Mouse (Mus musculus) G1E (cell line): ENCODE results near the gene Rab15. TPM values are rescaled to one million over a fixed set of nuclear protein-coding genes. Genes with fewer than 3 reads are reported as not detected.
"Not testable (repeated sequence)": the region's sequence is repeated elsewhere in the genome, so short reads cannot be mapped to it uniquely, and the experiment has no call there.

Experiments
- ATAC-seq: 2 replicates; pipeline ENCODE4 v1.8.0; 2016; ENCODE audit warnings: mild to moderate bottlenecking; ENCODE audit not compliant: insufficient number of reproducible peaks, poor library complexity, low FRiP score, severe bottlenecking; ENCODE audit errors: extremely low read depth
- DNase-seq: peaks from one replicate; pipeline ENCODE4 v3.0.0; 2012; ENCODE audit warnings: low spot score
- H3K27me3 ChIP-seq: 2 replicates; pipeline ENCODE4 v1.6.1; 2012; ENCODE audit warnings: mild to moderate bottlenecking, low read length, inconsistent platforms; ENCODE audit not compliant: insufficient read depth
- H3K36me3 ChIP-seq: replicated peaks from 2 replicates; pipeline ENCODE3; 2012; ENCODE audit warnings: mild to moderate bottlenecking, inconsistent platforms
- H3K4me1 ChIP-seq: 2 replicates; pipeline ENCODE4 v1.6.1; 2012; ENCODE audit warnings: low read depth, low read length, inconsistent platforms, mixed read lengths; ENCODE audit not compliant: insufficient read depth
- H3K4me3 ChIP-seq: 2 replicates; pipeline ENCODE4 v1.5.1; 2012; ENCODE audit warnings: low read depth, mild to moderate bottlenecking, inconsistent platforms, low read length, moderate library complexity, mixed read lengths
- H3K9me3 ChIP-seq: replicated peaks from 2 replicates; pipeline ENCODE4 v1.6.1; 2012; ENCODE audit warnings: inconsistent platforms
- CTCF ChIP-seq: IDR thresholded peaks from 2 replicates; pipeline ENCODE4 v1.5.1; 2012; ENCODE audit warnings: low read depth, low read length, inconsistent platforms, mixed read lengths
- GATA1 ChIP-seq: IDR thresholded peaks from 2 replicates; pipeline ENCODE4 v1.6.1; 2012; ENCODE audit warnings: borderline replicate concordance, low read length, inconsistent platforms, mixed read lengths
- GATA2 ChIP-seq: IDR thresholded peaks from 2 replicates; pipeline ENCODE4 v1.6.1; 2012; ENCODE audit warnings: low read depth, low read length, inconsistent platforms, borderline replicate concordance
- POLR2AphosphoS5 ChIP-seq: IDR thresholded peaks from 2 replicates; pipeline ENCODE4 v1.6.1; 2012; ENCODE audit warnings: low read depth, low read length, inconsistent platforms; ENCODE audit not compliant: insufficient replicate concordance
- TAL1 ChIP-seq: conservative IDR thresholded peaks from 2 replicates; pipeline ENCODE4 v1.6.1; 2012; ENCODE audit warnings: low read depth, low read length, inconsistent platforms, mixed read lengths
- polyA plus RNA-seq: library from polyadenylated mRNA; stranded (reverse); fragments of >175 nt; gene quantifications from 2 replicates; pipeline ENCODE4 v1.2.3, GENCODE M21; 2012
- total RNA-seq, 2 experiments: library from RNA; stranded (forward) in 1 of 2; stranded (reverse) in 1 of 2; fragments of 200-1000 nt in 1 of 2; fragments of >200 nt in 1 of 2; fragmentation: Nextera tagmentation in 1 of 2; gene quantifications; 2 replicates each; pipeline ENCODE4 v1.2.3; 2014 to 2017

Gene Rab15
- total and polyA plus RNA-seq, 3 experiments = 0.44 TPM; not detected in 2

DNA sequence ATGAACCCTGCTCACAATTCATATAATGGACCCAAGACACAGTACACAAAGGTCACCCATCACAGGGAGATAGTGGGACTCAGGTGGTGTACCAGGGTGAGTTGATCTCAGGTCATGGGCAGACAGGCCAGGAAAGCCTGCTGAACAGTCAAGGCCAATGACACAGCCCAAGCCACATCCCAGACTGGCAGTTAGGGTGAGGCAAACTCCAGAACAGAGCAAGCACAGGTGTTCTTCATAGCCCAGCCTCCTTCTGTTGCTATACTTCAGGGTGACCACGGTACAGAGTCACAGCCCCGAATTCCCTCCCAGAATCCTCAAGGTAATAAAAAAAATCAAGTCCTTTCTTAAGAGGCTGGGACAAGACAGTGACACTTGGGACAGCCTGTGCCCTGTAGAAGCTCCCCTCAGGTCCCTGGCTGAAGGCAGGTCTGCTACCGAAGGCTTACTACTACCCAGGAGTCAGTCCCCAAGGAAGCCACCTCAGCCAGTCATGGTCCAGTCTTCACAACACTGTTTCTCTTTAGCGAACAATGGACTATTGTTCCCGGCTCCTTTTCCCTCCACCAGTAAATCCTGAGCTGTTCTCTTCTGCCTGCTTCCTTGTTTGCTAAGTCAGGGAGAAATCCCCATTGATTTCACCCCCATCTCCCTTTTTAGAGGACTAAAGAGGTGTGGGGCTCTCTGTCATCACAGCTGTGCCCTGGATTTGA lies 24.5 kb downstream of the Rab15 start:
- H3K4me1 ChIP-seq = peaks cover 16% of the 10 kb centered on the region
- ATAC-seq (no peak), DNase-seq (no peak)
- no peaks in the 10 kb centered on the region for H3K9me3 ChIP-seq
- peaks cover 92% of the 10 kb centered on the region for H3K27me3 ChIP-seq
- TF ChIP-seq GATA2 (no peak), CTCF (no peak), TAL1 (no peak), GATA1 (no peak), POLR2AphosphoS5 (no peak)
- H3K4me3 ChIP-seq = no peak overlapping the region
- no peaks in the 10 kb centered on the region for H3K36me3 ChIP-seq

DNA sequence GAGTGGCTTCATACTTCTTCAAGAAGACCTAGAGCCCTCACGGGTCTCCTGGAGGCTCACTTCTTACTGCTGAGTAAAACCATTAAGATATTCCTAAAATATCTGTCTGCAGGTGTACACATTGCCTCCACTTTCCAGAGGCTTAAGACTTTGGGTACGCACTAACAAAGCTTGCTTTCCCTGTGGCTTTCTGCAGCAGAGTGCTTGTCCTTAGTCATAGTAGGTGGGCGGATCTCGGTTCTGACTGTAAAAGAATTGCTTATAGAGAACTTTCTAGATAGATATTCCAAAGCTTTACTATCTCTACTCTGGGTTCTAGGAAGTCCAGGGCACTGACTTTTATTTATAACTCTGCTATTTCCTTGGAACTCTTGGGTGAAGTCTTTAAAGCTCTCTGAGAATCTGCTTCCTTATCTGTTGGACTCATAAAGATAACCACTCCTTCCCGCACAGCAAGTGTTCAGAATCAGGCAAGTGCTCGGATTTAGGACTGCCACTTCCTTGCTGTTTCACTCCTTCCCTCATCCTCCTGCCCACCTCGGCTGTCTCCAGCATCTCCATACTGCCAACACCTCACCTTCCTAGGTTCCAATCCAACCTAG lies 25.7 kb downstream of the Rab15 start:
- no peak for TF ChIP-seq CTCF
- no peak for TF ChIP-seq TAL1
- TF ChIP-seq GATA2 = no peak
- no peak for TF ChIP-seq GATA1
- TF ChIP-seq POLR2AphosphoS5 = no peak
- no peak for DNase-seq
- Histone ChIP-seq H3K27me3 (peaks cover 92% of the 10 kb centered on the region), H3K4me3 (no peak overlapping the region), H3K36me3 (no peaks in the 10 kb centered on the region), H3K4me1 (peaks cover 16% of the 10 kb centered on the region), H3K9me3 (no peaks in the 10 kb centered on the region)
- ATAC-seq = no peak

DNA sequence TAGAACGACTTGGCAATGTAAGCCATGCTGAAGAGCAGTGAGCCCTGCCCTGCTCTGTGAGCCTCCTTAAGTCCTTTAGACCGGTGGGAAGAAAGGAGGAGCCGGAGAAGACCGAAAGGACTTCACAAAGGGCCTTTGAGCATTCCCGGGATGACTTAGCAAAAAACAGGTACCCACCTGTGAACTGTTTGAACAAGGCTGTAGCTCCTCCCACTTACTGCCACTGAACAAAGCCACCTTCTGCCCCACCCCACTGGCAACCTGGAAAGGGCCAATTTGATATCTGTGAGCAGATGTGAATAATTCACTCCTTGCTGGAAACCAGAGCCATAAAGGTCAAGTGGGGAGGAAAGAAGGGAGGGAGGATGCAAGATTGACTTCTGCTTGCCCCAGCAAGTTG lies 27.4 kb downstream of the Rab15 start, which contains the start of gene Gpx2:
TSS of gene Gpx2 (minus strand) at position 205 of the 400 bp plus-strand sequence.
- DNase-seq (no peak), ATAC-seq (no peak)
- no peaks in the 10 kb centered on the region for H3K9me3 ChIP-seq
- H3K36me3 ChIP-seq = no peaks in the 10 kb centered on the region
- no peak for TF ChIP-seq POLR2AphosphoS5
- no peak for TF ChIP-seq GATA1
- TF ChIP-seq CTCF = no peak
- no peak for TF ChIP-seq GATA2
- no peak for TF ChIP-seq TAL1
- no peak within 1 kb of the TSS for H3K4me3 ChIP-seq
- H3K27me3 ChIP-seq = peaks cover 92% of the 10 kb centered on the region
- peaks cover 16% of the 10 kb centered on the region for H3K4me1 ChIP-seq

DNA sequence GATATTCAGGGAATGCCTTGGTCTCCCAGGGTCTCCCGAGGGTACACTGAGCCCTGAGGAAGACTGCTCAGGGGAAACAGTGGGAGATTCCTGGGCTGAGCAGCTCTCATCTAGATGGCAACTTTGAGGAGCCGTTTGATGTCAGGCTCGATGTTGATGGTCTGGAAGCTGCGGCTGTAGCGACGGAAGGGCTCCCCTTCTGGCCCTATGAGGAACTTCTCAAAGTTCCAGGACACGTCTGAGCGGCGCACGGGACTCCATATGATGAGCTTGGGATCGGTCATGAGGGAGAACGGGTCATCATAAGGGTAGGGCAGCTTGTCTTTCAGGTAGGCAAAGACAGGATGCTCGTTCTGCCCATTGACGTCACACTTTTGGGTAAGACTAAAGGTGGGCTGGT lies 30.2 kb downstream of the Rab15 start:
- not testable (repeated sequence) for H3K9me3 ChIP-seq, ATAC-seq

DNA sequence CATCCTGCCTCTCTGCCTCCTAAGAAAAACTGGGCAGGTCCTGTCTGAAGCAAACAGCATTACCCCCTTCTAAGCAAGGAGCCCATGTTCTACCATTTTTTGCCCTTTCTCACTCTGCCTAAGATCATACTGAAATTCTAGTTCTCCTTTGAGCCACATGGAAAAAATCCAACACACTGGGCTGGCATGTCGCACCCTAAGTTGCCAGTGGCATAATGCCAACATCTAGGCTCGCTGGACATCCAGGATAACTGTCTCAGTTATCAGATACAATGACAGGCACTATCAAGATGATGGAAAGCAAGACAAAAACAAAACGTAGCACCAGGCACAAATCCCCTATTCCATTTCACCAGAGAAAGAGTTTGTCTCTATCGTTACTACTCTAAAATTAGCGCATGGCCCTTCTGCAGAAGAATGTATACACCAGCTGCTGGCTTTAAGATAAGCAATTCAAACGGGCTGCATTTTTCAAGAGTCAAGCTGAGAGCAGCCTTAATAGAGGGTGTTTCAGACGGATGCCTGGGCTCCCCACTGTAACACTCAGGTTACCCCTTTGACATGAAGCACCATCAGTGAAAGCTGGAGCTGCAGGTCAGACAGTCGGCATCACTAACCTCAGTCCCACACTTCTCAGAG lies 32.1 kb downstream of the Rab15 start:
- H3K36me3 ChIP-seq = no peaks in the 10 kb centered on the region
- no peaks in the 10 kb centered on the region for H3K9me3 ChIP-seq
- no peak for ATAC-seq
- TF ChIP-seq GATA1 (no peak), GATA2 (no peak), CTCF (no peak), TAL1 (no peak), POLR2AphosphoS5 (no peak)
- no peak for DNase-seq
- no peaks in the 10 kb centered on the region; the same call in 1 of the 2 replicates for H3K4me1 ChIP-seq
- no peak overlapping the region for H3K4me3 ChIP-seq
- H3K27me3 ChIP-seq = peaks cover 61% of the 10 kb centered on the region

More for the DNA sequence above, 30.2 kb downstream of the Rab15 start:
- H3K27me3 ChIP-seq = peaks cover 79% of the 10 kb centered on the region
- H3K36me3 ChIP-seq, H3K4me3 ChIP-seq, H3K4me1 ChIP-seq, DNase-seq: not testable (repeated sequence)

DNA sequence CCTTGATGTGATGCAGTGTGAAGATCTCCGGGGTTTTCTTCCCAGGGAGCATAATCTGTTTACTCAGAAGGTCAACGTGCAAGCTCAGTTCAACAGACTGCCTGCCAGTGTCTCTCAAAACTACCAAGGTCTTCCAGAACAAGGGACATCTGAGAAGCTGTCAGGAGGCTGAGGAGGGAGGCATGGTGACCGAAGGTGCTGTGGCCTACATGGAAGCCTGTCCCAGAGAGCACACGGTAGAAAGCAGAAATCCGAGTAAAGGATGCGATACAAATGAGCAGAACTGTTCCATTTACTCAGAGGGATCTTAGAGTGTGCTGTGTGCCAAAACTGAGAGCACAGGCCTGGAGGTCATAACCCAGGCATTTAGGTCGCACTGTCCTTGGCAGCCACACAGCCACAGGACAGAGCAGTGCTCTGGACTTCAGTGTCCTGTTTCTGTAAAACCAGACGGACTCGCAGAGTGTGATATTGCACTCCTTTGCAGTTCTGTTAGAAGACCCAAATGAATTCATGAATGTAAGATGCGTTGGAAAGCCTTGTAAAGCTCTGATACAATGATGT lies 38.6 kb downstream of the Rab15 start:
- Histone ChIP-seq H3K27me3 (peaks cover 4% of the 10 kb centered on the region; the same call in 1 of the 2 replicates), H3K36me3 (peaks cover 30% of the 10 kb centered on the region), H3K4me3 (no peak overlapping the region), H3K4me1 (no peaks in the 10 kb centered on the region), H3K9me3 (no peaks in the 10 kb centered on the region)
- DNase-seq (no peak), ATAC-seq (0 out of 2 replicates have a peak, but pooled peaks have one; percentile 4)
- TF ChIP-seq TAL1 (no peak), CTCF (no peak), GATA1 (no peak), GATA2 (no peak), POLR2AphosphoS5 (no peak)
